Mouse (Mus musculus): ENCODE data around the gene Ropn1. TPM values are rescaled to one million over a fixed set of nuclear protein-coding genes. Genes with fewer than 3 reads are reported as not detected.

Ropn1 gene
- polyA plus RNA-seq (2015; fragmentation: Nextera tagmentation; extraction: Ambion mirVana), result 0.29 and 0.33 TPM in 2 replicates

DNA sequence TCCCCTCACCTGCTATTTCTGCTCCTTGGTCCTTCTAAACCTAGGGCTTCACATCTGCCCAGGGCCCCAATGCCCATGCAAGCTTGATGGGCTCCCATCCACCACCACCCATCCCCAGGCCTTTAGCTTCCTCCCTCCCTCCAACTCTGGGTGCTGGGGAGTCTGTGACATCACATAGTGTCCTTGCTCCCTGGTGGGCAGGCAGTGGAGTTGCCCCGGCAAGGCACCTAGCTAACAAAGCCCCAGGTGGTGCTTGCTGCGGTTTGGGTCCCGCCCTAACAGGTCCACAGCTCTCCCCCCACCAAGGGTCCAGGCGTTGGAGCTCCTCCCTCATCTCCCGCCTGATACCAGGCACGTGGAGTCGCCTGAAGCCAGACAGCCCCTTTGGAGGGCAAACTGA is at the start of gene Ropn1:
Gene Ropn1, plus strand, starts transcription at position 301 of the 400 bp plus-strand sequence.
- no peak for ATAC-seq (replicated peaks; ENCODE audit: extremely low read depth, insufficient read depth, low FRiP score)
- no peak within 1 kb of the TSS for H3K4me2 ChIP-seq (ENCODE audit: low read depth, low read length)
- no peak within 1 kb of the TSS for H3K9ac ChIP-seq (ENCODE audit: low read length)
- no peaks in the 10 kb centered on the region for H3K27me3 ChIP-seq (ENCODE audit: control insufficient read depth, insufficient read depth, low read length)
- H3K4me1 ChIP-seq (ENCODE audit: control insufficient read depth, insufficient read depth, low read length), result no peaks in the 10 kb centered on the region
- H3K4me3 ChIP-seq (ENCODE audit: low read length), result no peak within 1 kb of the TSS
- no peak within 1 kb of the TSS for H3K27ac ChIP-seq (ENCODE audit: low read length)
- no peaks in the 10 kb centered on the region for H3K9me3 ChIP-seq (replicated peaks; ENCODE audit: control insufficient read depth, low read length)
- WGBS, result 59% methylated on average over 7 of the region's 7 CpGs
- H3K36me3 ChIP-seq (ENCODE audit: control insufficient read depth, insufficient read depth), result no peaks in the 10 kb centered on the region

DNA sequence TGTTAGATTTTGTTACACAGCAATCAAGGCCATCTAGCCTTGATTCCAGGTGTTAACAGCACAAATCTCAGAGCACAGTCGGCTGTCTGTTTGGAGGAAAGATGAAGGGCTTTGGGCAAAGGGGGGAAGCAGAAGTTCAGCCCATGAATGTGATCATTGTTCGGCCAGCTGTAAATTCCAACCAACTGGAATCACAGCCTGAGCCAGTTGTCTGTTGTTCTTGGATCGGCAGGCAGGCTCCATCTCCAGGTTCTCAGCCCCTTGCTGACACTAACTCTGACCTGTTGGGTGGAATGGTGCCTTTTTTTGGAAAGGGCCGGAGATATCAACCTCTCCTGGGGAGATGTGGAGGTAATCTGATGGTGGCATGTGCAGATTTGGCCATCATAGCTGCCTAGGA is 47.8 kb upstream of the Ropn1 start:
- H3K9ac ChIP-seq (ENCODE audit: low read length), result no peak overlapping the region
- no peak overlapping the region for H3K4me2 ChIP-seq (ENCODE audit: low read depth, low read length)
- H3K27ac ChIP-seq (ENCODE audit: low read length), result no peak overlapping the region
- WGBS, result 56% methylated on average over 4 of the region's 4 CpGs
- H3K4me1 ChIP-seq (ENCODE audit: control insufficient read depth, insufficient read depth, low read length), result no peaks in the 10 kb centered on the region
- H3K4me3 ChIP-seq (ENCODE audit: low read length), result no peak overlapping the region
- no peaks in the 10 kb centered on the region for H3K27me3 ChIP-seq (ENCODE audit: control insufficient read depth, insufficient read depth, low read length)
- no peak for ATAC-seq (replicated peaks; ENCODE audit: extremely low read depth, insufficient read depth, low FRiP score)
- no peaks in the 10 kb centered on the region for H3K36me3 ChIP-seq (ENCODE audit: control insufficient read depth, insufficient read depth)
- no peaks in the 10 kb centered on the region for H3K9me3 ChIP-seq (replicated peaks; ENCODE audit: control insufficient read depth, low read length)

DNA sequence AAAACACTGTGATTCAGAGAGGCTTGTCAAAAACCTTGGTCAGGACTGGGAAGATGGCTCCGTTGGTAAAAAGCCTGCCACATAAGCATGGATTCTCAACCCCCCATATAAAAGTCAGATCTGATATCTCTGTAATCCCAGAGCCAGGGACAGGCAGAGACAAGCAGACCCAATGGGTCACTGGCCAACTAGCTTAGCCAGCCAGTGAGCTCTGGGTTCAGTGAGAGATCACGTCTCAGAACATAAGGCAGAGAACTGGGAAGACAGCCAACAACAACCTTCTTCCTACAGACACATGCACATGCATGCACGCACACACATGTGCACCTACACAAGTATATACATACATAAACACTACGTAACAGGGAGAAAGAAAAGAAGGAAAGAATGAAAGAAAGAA is 46.6 kb upstream of the Ropn1 start:
- Histone ChIP-seq H3K36me3 (ENCODE audit: control insufficient read depth, insufficient read depth) (no peaks in the 10 kb centered on the region), H3K4me1 (ENCODE audit: control insufficient read depth, insufficient read depth, low read length) (no peaks in the 10 kb centered on the region), H3K4me3 (ENCODE audit: low read length) (no peak overlapping the region), H3K27me3 (ENCODE audit: control insufficient read depth, insufficient read depth, low read length) (no peaks in the 10 kb centered on the region), H3K9me3 (replicated peaks; ENCODE audit: control insufficient read depth, low read length) (no peaks in the 10 kb centered on the region), H3K9ac (ENCODE audit: low read length) (no peak overlapping the region), H3K4me2 (ENCODE audit: low read depth, low read length) (no peak overlapping the region), H3K27ac (ENCODE audit: low read length) (no peak overlapping the region)
- ATAC-seq (replicated peaks; ENCODE audit: extremely low read depth, insufficient read depth, low FRiP score), result no peak
- WGBS, result 48% methylated on average over 4 of the region's 4 CpGs

DNA sequence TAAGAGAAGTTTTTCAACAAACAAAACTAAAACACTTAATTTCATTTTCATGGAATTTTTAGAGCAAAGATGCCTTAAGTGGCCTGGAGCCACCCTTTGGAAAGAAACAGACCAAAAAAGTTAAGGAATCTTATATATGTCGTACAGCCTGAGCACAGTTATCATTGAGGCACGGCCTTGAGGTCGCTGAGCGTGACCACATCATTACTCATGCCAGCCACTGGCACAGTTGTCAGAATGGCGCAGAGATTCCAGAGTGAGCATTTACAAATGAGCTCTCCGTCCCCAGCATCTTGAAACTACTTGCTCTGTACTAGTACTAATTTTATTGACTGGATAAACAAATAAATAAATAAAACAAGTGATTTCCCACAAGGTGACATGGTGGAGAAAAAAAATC is 45.9 kb upstream of the Ropn1 start:
- Histone ChIP-seq H3K36me3 (ENCODE audit: control insufficient read depth, insufficient read depth) (no peaks in the 10 kb centered on the region), H3K4me2 (ENCODE audit: low read depth, low read length) (no peak overlapping the region), H3K4me3 (ENCODE audit: low read length) (no peak overlapping the region), H3K27me3 (ENCODE audit: control insufficient read depth, insufficient read depth, low read length) (no peaks in the 10 kb centered on the region), H3K9me3 (replicated peaks; ENCODE audit: control insufficient read depth, low read length) (no peaks in the 10 kb centered on the region), H3K9ac (ENCODE audit: low read length) (no peak overlapping the region), H3K27ac (ENCODE audit: low read length) (no peak overlapping the region), H3K4me1 (ENCODE audit: control insufficient read depth, insufficient read depth, low read length) (no peaks in the 10 kb centered on the region)
- 54% methylated on average over 6 of the region's 6 CpGs for WGBS
- no peak for ATAC-seq (replicated peaks; ENCODE audit: extremely low read depth, insufficient read depth, low FRiP score)

DNA sequence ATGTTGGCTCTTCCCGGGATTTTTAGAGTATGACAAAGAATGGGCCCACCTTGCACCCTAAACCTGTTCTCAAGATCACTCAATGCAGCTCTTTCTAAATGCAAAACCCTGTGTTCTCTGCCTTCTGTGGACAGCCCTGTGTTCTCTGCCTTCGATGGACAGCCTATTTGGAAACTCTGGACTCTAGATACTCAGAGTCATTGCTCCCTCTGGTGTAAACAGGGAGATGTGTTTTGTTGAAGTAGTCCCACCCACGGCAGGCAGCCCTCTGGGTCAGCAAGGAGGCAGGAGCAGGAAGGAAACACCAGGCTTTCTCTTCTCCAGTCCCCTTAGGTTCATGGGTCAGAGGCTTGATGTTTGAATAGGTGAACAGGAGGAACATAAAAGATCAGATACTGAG is 44.0 kb upstream of the Ropn1 start:
- ATAC-seq (replicated peaks; ENCODE audit: extremely low read depth, insufficient read depth, low FRiP score), result 0 out of 2 replicates have a peak, but pooled peaks have one; percentile 65
- H3K4me1 ChIP-seq (ENCODE audit: control insufficient read depth, insufficient read depth, low read length), result no peaks in the 10 kb centered on the region
- H3K36me3 ChIP-seq (ENCODE audit: control insufficient read depth, insufficient read depth), result no peaks in the 10 kb centered on the region
- H3K27ac ChIP-seq (ENCODE audit: low read length), result no peak overlapping the region
- H3K9ac ChIP-seq (ENCODE audit: low read length), result no peak overlapping the region
- H3K9me3 ChIP-seq (replicated peaks; ENCODE audit: control insufficient read depth, low read length), result no peaks in the 10 kb centered on the region
- no peak overlapping the region for H3K4me3 ChIP-seq (ENCODE audit: low read length)
- no peak overlapping the region for H3K4me2 ChIP-seq (ENCODE audit: low read depth, low read length)
- 20% methylated on average over 3 of the region's 3 CpGs for WGBS
- H3K27me3 ChIP-seq (ENCODE audit: control insufficient read depth, insufficient read depth, low read length), result no peaks in the 10 kb centered on the region

DNA sequence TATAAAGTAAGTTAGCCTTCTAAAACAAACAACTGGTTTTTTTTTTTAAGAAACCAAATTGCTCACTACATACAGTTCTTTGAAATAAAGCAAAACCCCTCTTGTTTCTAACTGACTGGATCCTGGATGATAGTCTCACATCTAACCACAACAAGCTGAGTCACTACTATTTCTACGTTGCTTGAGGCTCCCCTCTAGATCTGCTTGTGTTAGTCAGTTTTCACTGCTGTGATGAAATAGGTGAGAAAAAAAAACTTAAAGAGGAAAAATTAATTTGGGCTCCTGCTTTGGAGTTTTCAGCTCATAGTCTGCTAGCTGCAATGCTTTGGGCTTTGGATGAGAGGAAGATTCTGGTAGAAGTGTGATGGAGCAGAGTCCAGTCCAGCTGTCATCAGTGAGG is 39.6 kb upstream of the Ropn1 start:
- Histone ChIP-seq H3K9ac (ENCODE audit: low read length) (no peak overlapping the region), H3K4me2 (ENCODE audit: low read depth, low read length) (no peak overlapping the region), H3K27me3 (ENCODE audit: control insufficient read depth, insufficient read depth, low read length) (no peaks in the 10 kb centered on the region), H3K4me1 (ENCODE audit: control insufficient read depth, insufficient read depth, low read length) (no peaks in the 10 kb centered on the region), H3K9me3 (replicated peaks; ENCODE audit: control insufficient read depth, low read length) (no peaks in the 10 kb centered on the region), H3K36me3 (ENCODE audit: control insufficient read depth, insufficient read depth) (no peaks in the 10 kb centered on the region), H3K27ac (ENCODE audit: low read length) (no peak overlapping the region), H3K4me3 (ENCODE audit: low read length) (no peak overlapping the region)
- 76% methylated on average over 1 of the region's 1 CpGs for WGBS
- no peak for ATAC-seq (replicated peaks; ENCODE audit: extremely low read depth, insufficient read depth, low FRiP score)

DNA sequence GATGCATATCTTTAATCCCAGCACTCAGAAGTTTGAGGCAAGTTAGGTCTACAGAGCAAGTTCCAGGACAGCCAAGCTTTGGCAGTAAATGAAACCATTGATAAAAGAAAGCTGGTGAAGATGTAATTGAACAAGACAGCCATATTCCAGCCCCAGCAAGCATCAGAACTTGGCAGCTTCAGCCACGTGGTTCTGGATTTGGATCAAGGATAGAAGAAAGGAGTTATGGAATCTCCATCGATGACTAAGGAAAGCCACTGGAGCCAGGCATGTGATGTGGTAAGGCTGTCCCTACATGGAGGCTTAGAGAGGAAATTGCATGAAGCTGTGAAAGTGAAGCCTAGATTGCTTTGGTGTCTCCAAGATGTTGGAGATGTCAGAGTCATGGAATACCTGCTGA is 35.7 kb upstream of the Ropn1 start:
- H3K4me3 ChIP-seq (ENCODE audit: low read length), result no peak overlapping the region
- H3K9me3 ChIP-seq (replicated peaks; ENCODE audit: control insufficient read depth, low read length), result no peaks in the 10 kb centered on the region; the same call in 1 of the 2 replicates
- no peak overlapping the region for H3K27ac ChIP-seq (ENCODE audit: low read length)
- no peak for ATAC-seq (replicated peaks; ENCODE audit: extremely low read depth, insufficient read depth, low FRiP score)
- no peak overlapping the region for H3K4me2 ChIP-seq (ENCODE audit: low read depth, low read length)
- no peak overlapping the region for H3K9ac ChIP-seq (ENCODE audit: low read length)
- 73% methylated on average over 2 of the region's 2 CpGs for WGBS
- H3K4me1 ChIP-seq (ENCODE audit: control insufficient read depth, insufficient read depth, low read length), result no peaks in the 10 kb centered on the region
- no peaks in the 10 kb centered on the region for H3K36me3 ChIP-seq (ENCODE audit: control insufficient read depth, insufficient read depth)
- H3K27me3 ChIP-seq (ENCODE audit: control insufficient read depth, insufficient read depth, low read length), result no peaks in the 10 kb centered on the region

DNA sequence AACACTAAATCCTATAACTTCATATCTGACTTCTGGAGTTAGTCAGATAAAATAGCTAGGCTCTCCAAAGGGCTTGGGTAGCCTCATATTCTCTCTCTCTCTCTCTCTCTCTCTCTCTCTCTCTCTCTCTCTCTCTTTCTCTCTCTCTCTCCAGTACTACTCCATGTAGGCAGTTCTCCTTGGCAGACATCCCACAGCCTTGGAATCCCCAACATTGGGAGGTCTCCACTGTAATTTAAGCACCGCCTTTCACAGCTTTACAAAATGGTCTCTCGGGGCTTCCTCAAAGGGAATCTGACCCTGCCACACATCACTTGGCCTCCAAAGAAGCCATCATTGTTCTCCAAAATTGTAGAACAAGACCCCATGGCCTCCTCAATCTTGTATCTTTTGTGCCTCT is 22.1 kb upstream of the Ropn1 start:
- Histone ChIP-seq H3K9me3 (replicated peaks; ENCODE audit: control insufficient read depth, low read length) (no peaks in the 10 kb centered on the region), H3K27me3 (ENCODE audit: control insufficient read depth, insufficient read depth, low read length) (no peaks in the 10 kb centered on the region), H3K4me1 (ENCODE audit: control insufficient read depth, insufficient read depth, low read length) (no peaks in the 10 kb centered on the region), H3K36me3 (ENCODE audit: control insufficient read depth, insufficient read depth) (no peaks in the 10 kb centered on the region), H3K27ac (ENCODE audit: low read length) (no peak overlapping the region), H3K4me2 (ENCODE audit: low read depth, low read length) (no peak overlapping the region), H3K9ac (ENCODE audit: low read length) (no peak overlapping the region), H3K4me3 (ENCODE audit: low read length) (no peak overlapping the region)
- 66% methylated on average over 2 of the region's 2 CpGs for WGBS
- ATAC-seq (replicated peaks; ENCODE audit: extremely low read depth, insufficient read depth, low FRiP score), result no peak

DNA sequence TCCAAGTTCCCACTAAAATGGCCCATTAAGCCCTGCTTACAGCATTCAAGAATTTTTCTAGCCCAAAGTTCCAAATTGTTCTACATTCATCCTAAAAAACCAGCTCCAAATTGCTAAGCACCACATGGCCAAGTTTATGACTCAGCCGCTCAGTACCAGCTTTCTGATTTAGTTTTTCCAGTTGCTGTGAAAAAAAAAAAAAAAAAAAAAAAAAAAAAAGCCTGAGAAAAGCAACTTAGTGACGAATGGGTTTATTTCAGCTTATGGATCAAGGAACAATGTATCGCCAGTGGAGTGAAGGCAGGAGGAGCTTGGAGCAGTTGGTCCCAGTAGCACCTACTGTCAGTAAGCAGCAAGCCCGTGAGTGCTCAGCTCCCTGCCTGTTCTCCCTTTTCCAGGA is 21.3 kb upstream of the Ropn1 start:
- H3K4me3 ChIP-seq (ENCODE audit: low read length), result no peak overlapping the region
- no peak overlapping the region for H3K4me2 ChIP-seq (ENCODE audit: low read depth, low read length)
- WGBS, result 77% methylated on average over 4 of the region's 4 CpGs
- H3K4me1 ChIP-seq (ENCODE audit: control insufficient read depth, insufficient read depth, low read length), result no peaks in the 10 kb centered on the region
- H3K27me3 ChIP-seq (ENCODE audit: control insufficient read depth, insufficient read depth, low read length), result no peaks in the 10 kb centered on the region
- no peak overlapping the region for H3K27ac ChIP-seq (ENCODE audit: low read length)
- H3K36me3 ChIP-seq (ENCODE audit: control insufficient read depth, insufficient read depth), result no peaks in the 10 kb centered on the region
- no peaks in the 10 kb centered on the region for H3K9me3 ChIP-seq (replicated peaks; ENCODE audit: control insufficient read depth, low read length)
- ATAC-seq (replicated peaks; ENCODE audit: extremely low read depth, insufficient read depth, low FRiP score), result no peak
- H3K9ac ChIP-seq (ENCODE audit: low read length), result no peak overlapping the region

DNA sequence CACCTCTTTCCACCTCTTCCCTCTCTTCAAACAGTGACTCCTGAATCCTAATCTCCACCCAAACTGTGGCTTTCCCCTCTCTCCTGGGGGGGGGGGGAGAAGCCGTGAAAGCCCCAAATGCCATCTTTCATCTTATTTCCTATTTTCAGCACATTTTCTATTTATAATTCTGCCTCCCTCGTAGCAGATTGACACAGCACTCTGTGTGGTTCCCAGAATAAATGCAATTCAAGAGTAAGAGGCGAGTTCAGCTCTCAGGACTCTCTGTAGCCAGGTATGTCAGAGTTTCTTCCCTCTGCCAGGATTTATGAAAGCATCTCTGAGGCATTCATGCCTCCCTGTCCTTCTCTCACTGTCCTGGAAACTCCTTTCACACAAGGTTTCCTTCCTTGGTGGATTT is 14.2 kb upstream of the Ropn1 start:
- Histone ChIP-seq H3K9ac (ENCODE audit: low read length) (no peak overlapping the region), H3K36me3 (ENCODE audit: control insufficient read depth, insufficient read depth) (no peaks in the 10 kb centered on the region), H3K27me3 (ENCODE audit: control insufficient read depth, insufficient read depth, low read length) (no peaks in the 10 kb centered on the region), H3K4me2 (ENCODE audit: low read depth, low read length) (no peak overlapping the region), H3K4me1 (ENCODE audit: control insufficient read depth, insufficient read depth, low read length) (no peaks in the 10 kb centered on the region), H3K9me3 (replicated peaks; ENCODE audit: control insufficient read depth, low read length) (no peaks in the 10 kb centered on the region), H3K4me3 (ENCODE audit: low read length) (no peak overlapping the region), H3K27ac (ENCODE audit: low read length) (no peak overlapping the region)
- WGBS, result 31% methylated on average over 3 of the region's 3 CpGs
- ATAC-seq (replicated peaks; ENCODE audit: extremely low read depth, insufficient read depth, low FRiP score), result no peak
